Mouse (Mus musculus) liver, postnatal 0 days (tissue): ENCODE data around the gene Tm9sf4.

Experiments used
- CTCF ChIP-seq: sonication (generic); IDR thresholded peaks from 2 replicates; pipeline ENCODE4 v1.5.1; 2016; ENCODE audit warnings: antibody characterized with exemption, low read depth
- EP300 ChIP-seq: IDR thresholded peaks from 2 replicates; pipeline ENCODE4 v1.6.1; 2016; ENCODE audit warnings: antibody characterized with exemption, low read depth, mild to moderate bottlenecking

DNA sequence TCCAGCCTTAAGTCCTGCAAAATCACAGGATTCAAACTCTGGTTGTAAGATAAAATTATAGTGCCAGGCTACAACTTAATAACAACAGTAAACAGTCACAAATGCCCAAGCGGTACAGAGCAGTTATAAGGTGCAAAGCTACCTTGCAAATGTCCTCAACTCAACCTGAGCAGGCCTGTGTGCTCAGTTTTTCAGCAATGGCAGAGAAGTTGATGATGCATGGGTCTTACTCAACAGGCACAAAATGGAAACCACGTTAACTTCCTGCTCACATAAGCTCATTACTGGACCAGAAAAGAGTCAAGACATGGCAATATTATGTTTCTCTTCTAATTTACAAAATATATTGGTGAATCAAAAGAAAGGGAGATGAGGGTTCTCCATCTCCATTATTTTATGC lies 61.5 kb downstream of the Tm9sf4 start:
- TF ChIP-seq EP300 (no peak), CTCF (no peak)
